In genomic region chr6:72549041-72549580, GRCm38 (mm10) we compare ENCODE assay signal across 9 mouse cellular contexts. TPM values are rescaled to one million over a fixed set of nuclear protein-coding genes. Genes with fewer than 3 reads are reported as not detected.
DNase-seq lines count a peak whose midpoint lies in the region; ATAC-seq lines count a peak whose summit lies in the region.
"Had no signal": no experiment of that assay in that cellular context is flagged by ENCODE, and none has a peak within 500 bp of the region (broad histone marks: within the 10 kb centered on the region; RNA-seq: fewer than 3 reads in every experiment).

No protein-coding gene starts in this region.

- H3K27me3 ChIP-seq in forebrain, embryonic 10.5 days (ENCODE audit: poor library complexity, severe bottlenecking) = peaks cover 7% of the 10 kb centered on the region
- no peaks in the 10 kb centered on the region for H3K27me3 ChIP-seq in forebrain, embryonic 15.5 days
- H3K27me3 ChIP-seq in embryonic facial prominence, embryonic 10.5 days (replicated peaks; ENCODE audit: low read depth, poor library complexity, severe bottlenecking) = 0 out of 2 replicates have a peak, but pooled peaks cover 3% of the 10 kb centered on the region
- H3K27me3 ChIP-seq in intestine, embryonic 15.5 days (replicated peaks) = no peaks in the 10 kb centered on the region
- H3K27me3 ChIP-seq: Patski had no signal

- no peak overlapping the region for H3K9ac ChIP-seq in forebrain, embryonic 15.5 days (replicated peaks)
- no peak overlapping the region for H3K9ac ChIP-seq in intestine, embryonic 15.5 days

- WGBS in forebrain, embryonic 10.5 days = 67% methylated on average over 9 of the region's 9 CpGs
- WGBS in forebrain, embryonic 15.5 days = 76% methylated on average over 9 of the region's 9 CpGs
- WGBS in embryonic facial prominence, embryonic 10.5 days = 62% methylated on average over 9 of the region's 9 CpGs
- WGBS in intestine, embryonic 15.5 days = 53% methylated on average over 9 of the region's 9 CpGs

- DNase-seq in forebrain, embryonic 10.5 days (ENCODE audit: extremely low spot score, low spot score) = no peak
- DNase-seq in embryonic facial prominence, embryonic 10.5 days (ENCODE audit: low spot score) = no peak
- DNase-seq in frontal cortex, postnatal 10 days (ENCODE audit: low spot score in 2 of 2) = no peak
- DNase-seq in right cerebral cortex, postnatal 10 days (ENCODE audit: low spot score in 2 of 2) = no peak
- no peak for DNase-seq in cerebellum, postnatal 14 days

- peaks cover 57% of the 10 kb centered on the region for H3K4me1 ChIP-seq in forebrain, embryonic 10.5 days
- peaks cover 20% of the 10 kb centered on the region for H3K4me1 ChIP-seq in forebrain, embryonic 15.5 days
- peaks cover 61% of the 10 kb centered on the region for H3K4me1 ChIP-seq in embryonic facial prominence, embryonic 10.5 days
- H3K4me1 ChIP-seq in intestine, embryonic 15.5 days (replicated peaks) = peaks cover 41% of the 10 kb centered on the region

- peak overlapping the region; percentile 32; the same call in 1 of the 2 replicates for H3K27ac ChIP-seq in forebrain, embryonic 10.5 days
- no peak overlapping the region for H3K27ac ChIP-seq in forebrain, embryonic 15.5 days (replicated peaks)
- peak overlapping the region; percentile 62 for H3K27ac ChIP-seq in embryonic facial prominence, embryonic 10.5 days (replicated peaks)
- no peak overlapping the region for H3K27ac ChIP-seq in intestine, embryonic 15.5 days

- ATAC-seq in forebrain, embryonic 15.5 days (replicated peaks) = no peak
- ATAC-seq in intestine, embryonic 15.5 days = peak; percentile 53
- peak; percentile 43 for ATAC-seq in megakaryocyte-erythroid progenitor cell, adult 5-6 weeks (replicated peaks; ENCODE audit: low FRiP score, low TSS enrichment, poor library complexity, severe bottlenecking)
- ATAC-seq: Patski had no signal

- H3K4me2 ChIP-seq in forebrain, embryonic 15.5 days (replicated peaks) = no peak overlapping the region
- peak overlapping the region; percentile 19; the same call in 1 of the 2 replicates for H3K4me2 ChIP-seq in intestine, embryonic 15.5 days (replicated peaks)

- no peaks in the 10 kb centered on the region for H3K9me3 ChIP-seq in forebrain, embryonic 10.5 days
- no peaks in the 10 kb centered on the region for H3K9me3 ChIP-seq in forebrain, embryonic 15.5 days
- no peaks in the 10 kb centered on the region for H3K9me3 ChIP-seq in embryonic facial prominence, embryonic 10.5 days
- no peaks in the 10 kb centered on the region for H3K9me3 ChIP-seq in intestine, embryonic 15.5 days

- no peaks in the 10 kb centered on the region for H3K36me3 ChIP-seq in forebrain, embryonic 10.5 days (replicated peaks)
- H3K36me3 ChIP-seq in forebrain, embryonic 15.5 days = no peaks in the 10 kb centered on the region
- no peaks in the 10 kb centered on the region for H3K36me3 ChIP-seq in embryonic facial prominence, embryonic 10.5 days (replicated peaks)
- no peaks in the 10 kb centered on the region for H3K36me3 ChIP-seq in intestine, embryonic 15.5 days

- H3K4me3 ChIP-seq in forebrain, embryonic 10.5 days = no peak overlapping the region
- H3K4me3 ChIP-seq in forebrain, embryonic 15.5 days = no peak overlapping the region
- no peak overlapping the region for H3K4me3 ChIP-seq in embryonic facial prominence, embryonic 10.5 days
- no peak overlapping the region for H3K4me3 ChIP-seq in intestine, embryonic 15.5 days (replicated peaks)

RNA-seq across cellular contexts. Expression of gene Capg, which starts 4.9 kb away (rescaled TPM):
- 8.9 and 10.5 TPM in 2 replicates for polyA plus RNA-seq in forebrain, embryonic 10.5 days (2016; fragmentation: Nextera tagmentation; extraction: Ambion mirVana)
- 3.5 and 4.8 TPM in 2 replicates for polyA plus RNA-seq in forebrain, embryonic 15.5 days (2015; fragmentation: Nextera tagmentation; extraction: Ambion mirVana)
- polyA plus RNA-seq in embryonic facial prominence, embryonic 10.5 days (2016; fragmentation: Nextera tagmentation; extraction: Ambion mirVana) = 14.8 and 16.0 TPM in 2 replicates
- 33.5 and 36.0 TPM in 2 replicates for polyA plus RNA-seq in intestine, embryonic 15.5 days (2015; fragmentation: Nextera tagmentation; extraction: Ambion mirVana)
- total RNA-seq in megakaryocyte-erythroid progenitor cell, adult 5-6 weeks (2014; fragmentation: Nextera tagmentation) = 23.7 and 36.7 TPM in 2 replicates
- total RNA-seq in megakaryocyte-erythroid progenitor cell, adult 5-6 weeks (2017) = 37.9 and 39.3 TPM in 2 replicates

RNA-seq across cellular contexts. Expression of gene Sh2d6, which starts 27.6 kb away (rescaled TPM):
- 0.11 and 0.30 TPM in 2 replicates for polyA plus RNA-seq in forebrain, embryonic 10.5 days (2016; fragmentation: Nextera tagmentation; extraction: Ambion mirVana)
- polyA plus RNA-seq in forebrain, embryonic 15.5 days (2015; fragmentation: Nextera tagmentation; extraction: Ambion mirVana) = 0.37 and 0.55 TPM in 2 replicates
- 0.16 and 0.19 TPM in 2 replicates for polyA plus RNA-seq in embryonic facial prominence, embryonic 10.5 days (2016; fragmentation: Nextera tagmentation; extraction: Ambion mirVana)
- polyA plus RNA-seq in intestine, embryonic 15.5 days (2015; fragmentation: Nextera tagmentation; extraction: Ambion mirVana) = 0.16 TPM in 1 of 2 replicates, not detected in the other
- total RNA-seq in megakaryocyte-erythroid progenitor cell, adult 5-6 weeks (2014; fragmentation: Nextera tagmentation) = not detected in 2 replicates
- total RNA-seq in megakaryocyte-erythroid progenitor cell, adult 5-6 weeks (2017) = not detected in 2 replicates

RNA-seq across cellular contexts. Expression of gene Elmod3, which starts 49.1 kb away (rescaled TPM):
- polyA plus RNA-seq in forebrain, embryonic 10.5 days (2016; fragmentation: Nextera tagmentation; extraction: Ambion mirVana) = 12.5 and 13.7 TPM in 2 replicates
- 15.6 and 16.0 TPM in 2 replicates for polyA plus RNA-seq in forebrain, embryonic 15.5 days (2015; fragmentation: Nextera tagmentation; extraction: Ambion mirVana)
- polyA plus RNA-seq in embryonic facial prominence, embryonic 10.5 days (2016; fragmentation: Nextera tagmentation; extraction: Ambion mirVana) = 13.9 and 14.8 TPM in 2 replicates
- 13.9 and 14.3 TPM in 2 replicates for polyA plus RNA-seq in intestine, embryonic 15.5 days (2015; fragmentation: Nextera tagmentation; extraction: Ambion mirVana)
- 16.2 and 17.0 TPM in 2 replicates for total RNA-seq in megakaryocyte-erythroid progenitor cell, adult 5-6 weeks (2014; fragmentation: Nextera tagmentation)
- total RNA-seq in megakaryocyte-erythroid progenitor cell, adult 5-6 weeks (2017) = 6.6 and 8.1 TPM in 2 replicates

RNA-seq across cellular contexts. Expression of gene Retsat, which starts 49.2 kb away (rescaled TPM):
- polyA plus RNA-seq in forebrain, embryonic 10.5 days (2016; fragmentation: Nextera tagmentation; extraction: Ambion mirVana) = 8.1 and 8.3 TPM in 2 replicates
- polyA plus RNA-seq in forebrain, embryonic 15.5 days (2015; fragmentation: Nextera tagmentation; extraction: Ambion mirVana) = 4.1 and 5.3 TPM in 2 replicates
- polyA plus RNA-seq in embryonic facial prominence, embryonic 10.5 days (2016; fragmentation: Nextera tagmentation; extraction: Ambion mirVana) = 8.6 and 8.9 TPM in 2 replicates
- 29.7 and 31.6 TPM in 2 replicates for polyA plus RNA-seq in intestine, embryonic 15.5 days (2015; fragmentation: Nextera tagmentation; extraction: Ambion mirVana)
- 20.0 and 24.3 TPM in 2 replicates for total RNA-seq in megakaryocyte-erythroid progenitor cell, adult 5-6 weeks (2014; fragmentation: Nextera tagmentation)
- 11.2 and 15.6 TPM in 2 replicates for total RNA-seq in megakaryocyte-erythroid progenitor cell, adult 5-6 weeks (2017)

Comparison
In these comparisons a context has a peak if more than half of its experiments do, and no peak if none do; other contexts are left out.
1. H3K27ac ChIP-seq: peak in forebrain, embryonic 10.5 days (single experiment) and embryonic facial prominence, embryonic 10.5 days (single experiment); none in forebrain, embryonic 15.5 days (single experiment) and intestine, embryonic 15.5 days (single experiment).